Mouse (Mus musculus) stomach, embryonic 16.5 days (tissue): Measurements from ENCODE around the gene Tpcn2. TPM values are rescaled to one million over a fixed set of nuclear protein-coding genes. Genes with fewer than 3 reads are reported as not detected.

Experiments
- ATAC-seq: fragments of 200-750 bp; cut with Nextera tagmentation; 2 replicates; pipeline ENCODE4 v1.8.0; 2017; ENCODE audit warnings: moderate number of reproducible peaks, moderate TSS enrichment; ENCODE audit not compliant: insufficient read depth, low FRiP score
- H3K27ac ChIP-seq: fragments of 300-500 bp; sonication (generic); 2 replicates; pipeline ENCODE4 v1.5.1; 2014; ENCODE audit warnings: low read length
- H3K27me3 ChIP-seq: fragments of 300-500 bp; sonication (generic); 2 replicates; pipeline ENCODE4 v1.6.1; 2014; ENCODE audit warnings: low read length, control low read depth, mixed read lengths; ENCODE audit not compliant: control insufficient read depth, insufficient read depth
- H3K36me3 ChIP-seq: fragments of 300-500 bp; sonication (generic); 2 replicates; pipeline ENCODE4 v1.6.1; 2014; ENCODE audit warnings: low read length; ENCODE audit not compliant: control insufficient read depth, insufficient read depth
- H3K4me1 ChIP-seq: fragments of 300-500 bp; sonication (generic); 2 replicates; pipeline ENCODE4 v1.6.1; 2014; ENCODE audit warnings: low read length, control low read depth, mixed read lengths; ENCODE audit not compliant: control insufficient read depth, insufficient read depth
- H3K4me2 ChIP-seq: fragments of 300-500 bp; sonication (generic); 2 replicates; pipeline ENCODE4 v1.6.1; 2014; ENCODE audit warnings: low read depth, low read length, mixed read lengths
- H3K4me3 ChIP-seq: fragments of 300-500 bp; sonication (generic); replicated peaks from 2 replicates; pipeline ENCODE4 v1.5.1; 2014; ENCODE audit warnings: mild to moderate bottlenecking, low read length
- H3K9ac ChIP-seq: fragments of 300-500 bp; sonication (generic); 2 replicates; pipeline ENCODE4 v1.6.1; 2014; ENCODE audit warnings: low read length
- H3K9me3 ChIP-seq: fragments of 300-500 bp; sonication (generic); replicated peaks from 2 replicates; pipeline ENCODE4 v1.6.1; 2016; ENCODE audit warnings: low read length, control low read depth; ENCODE audit not compliant: control insufficient read depth
- WGBS: fragments of 180-500 bp; shearing (Covaris S2); extraction: QIAGEN DNeasy Blood & Tissue Kit; methylation state at CpG from one replicate; pipeline ENCODE4 v1.1.7; 2014; 5-methylcytosine and 5-hydroxymethylcytosine counted together
- polyA plus RNA-seq: library from polyadenylated mRNA; unstranded; fragments of >200 nt; fragmentation: Nextera tagmentation; extraction: Ambion mirVana; gene quantifications from 2 replicates; pipeline ENCODE4 v1.2.1, GENCODE M21; 2015

Tpcn2 gene
- polyA plus RNA-seq, 1 experiment from 2014 or later: 9.7 TPM

GRCm38 (mm10) chr7:145287410-145287809 lies 3.6 kb upstream of the Tpcn2 start:
- no peak overlapping the region for H3K4me2 ChIP-seq
- no peaks in the 10 kb centered on the region for H3K9me3 ChIP-seq
- H3K27me3 ChIP-seq: no peaks in the 10 kb centered on the region
- H3K9ac ChIP-seq: no peak overlapping the region
- H3K27ac ChIP-seq: no peak overlapping the region
- H3K4me3 ChIP-seq: no peak overlapping the region
- H3K36me3 ChIP-seq: no peaks in the 10 kb centered on the region
- ATAC-seq: no peak
- peaks cover 9% of the 10 kb centered on the region for H3K4me1 ChIP-seq
- WGBS: 56% methylated on average over 6 of the region's 6 CpGs

GRCm38 (mm10) chr7:145285476-145285875 lies 1.7 kb upstream of the Tpcn2 start:
- Histone ChIP-seq H3K4me2 (no peak overlapping the region), H3K9me3 (no peaks in the 10 kb centered on the region), H3K9ac (no peak overlapping the region), H3K4me1 (peaks cover 22% of the 10 kb centered on the region), H3K27ac (no peak overlapping the region), H3K4me3 (no peak overlapping the region), H3K27me3 (no peaks in the 10 kb centered on the region), H3K36me3 (no peaks in the 10 kb centered on the region)
- ATAC-seq: no peak
- 77% methylated on average over 4 of the region's 4 CpGs for WGBS

- no peak overlapping the region; the same call in 1 of the 2 replicates for H3K9ac ChIP-seq
- no peaks in the 10 kb centered on the region for H3K27me3 ChIP-seq
- 29% methylated on average over 3 of the region's 3 CpGs for WGBS
- H3K4me2 ChIP-seq: peak overlapping the region; percentile 68
- H3K9me3 ChIP-seq: no peaks in the 10 kb centered on the region
- H3K27ac ChIP-seq: no peak overlapping the region
- ATAC-seq: 0 out of 2 replicates have a peak, but pooled peaks have one; percentile 5
- peak overlapping the region; percentile 63; the same call in 1 of the 2 replicates for H3K4me3 ChIP-seq
- no peaks in the 10 kb centered on the region for H3K36me3 ChIP-seq
- H3K4me1 ChIP-seq: peaks cover 22% of the 10 kb centered on the region
Observed at GRCm38 (mm10) chr7:145284293-145284692, 482 bp upstream of the Tpcn2 start.

- Histone ChIP-seq H3K4me1 (peaks cover 22% of the 10 kb centered on the region), H3K4me3 (peak overlapping the region; percentile 63)
Observed at GRCm38 (mm10) chr7:145283041-145283440, 770 bp downstream of the Tpcn2 start.

GRCm38 (mm10) chr7:145281396-145281795 lies 2.4 kb downstream of the Tpcn2 start:
- H3K36me3 ChIP-seq: no peaks in the 10 kb centered on the region
- no peak overlapping the region for H3K9ac ChIP-seq
- H3K4me1 ChIP-seq: peaks cover 22% of the 10 kb centered on the region
- no peaks in the 10 kb centered on the region for H3K9me3 ChIP-seq
- H3K27me3 ChIP-seq: no peaks in the 10 kb centered on the region
- 80% methylated on average over 4 of the region's 4 CpGs for WGBS
- H3K4me3 ChIP-seq: no peak overlapping the region
- H3K27ac ChIP-seq: no peak overlapping the region
- ATAC-seq: no peak
- no peak overlapping the region for H3K4me2 ChIP-seq

More at GRCm38 (mm10) chr7:145283041-145283440, 770 bp downstream of the Tpcn2 start:
- H3K27me3 ChIP-seq: no peaks in the 10 kb centered on the region
- no peaks in the 10 kb centered on the region for H3K36me3 ChIP-seq
- ATAC-seq: 0 out of 2 replicates have a peak, but pooled peaks have one; percentile 19
- H3K27ac ChIP-seq: peak overlapping the region; percentile 22; the same call in 1 of the 2 replicates
- WGBS: 46% methylated on average over 4 of the region's 4 CpGs
- H3K9ac ChIP-seq: peak overlapping the region; percentile 68
- no peaks in the 10 kb centered on the region for H3K9me3 ChIP-seq
- H3K4me2 ChIP-seq: peak overlapping the region; percentile 68

GRCm38 (mm10) chr7:145275488-145275887 lies 8.3 kb downstream of the Tpcn2 start:
- Histone ChIP-seq H3K36me3 (peaks cover 14% of the 10 kb centered on the region; the same call in 1 of the 2 replicates), H3K4me1 (no peaks in the 10 kb centered on the region), H3K4me3 (no peak overlapping the region), H3K27ac (no peak overlapping the region), H3K27me3 (no peaks in the 10 kb centered on the region), H3K4me2 (no peak overlapping the region), H3K9ac (no peak overlapping the region), H3K9me3 (no peaks in the 10 kb centered on the region)
- no peak for ATAC-seq
- WGBS: 82% methylated on average over 3 of the region's 3 CpGs

- Histone ChIP-seq H3K4me1 (no peaks in the 10 kb centered on the region), H3K27me3 (no peaks in the 10 kb centered on the region), H3K36me3 (peaks cover 25% of the 10 kb centered on the region; the same call in 1 of the 2 replicates), H3K9me3 (no peaks in the 10 kb centered on the region), H3K4me2 (no peak overlapping the region), H3K4me3 (no peak overlapping the region), H3K27ac (no peak overlapping the region), H3K9ac (no peak overlapping the region)
- ATAC-seq: no peak
- 88% methylated on average over 5 of the region's 5 CpGs for WGBS
Observed at GRCm38 (mm10) chr7:145270955-145271354, 12.9 kb downstream of the Tpcn2 start.

GRCm38 (mm10) chr7:145268890-145269289 lies 14.9 kb downstream of the Tpcn2 start:
- Histone ChIP-seq H3K9me3 (no peaks in the 10 kb centered on the region), H3K27ac (no peak overlapping the region), H3K27me3 (no peaks in the 10 kb centered on the region), H3K4me2 (no peak overlapping the region), H3K4me1 (no peaks in the 10 kb centered on the region), H3K9ac (no peak overlapping the region), H3K4me3 (no peak overlapping the region), H3K36me3 (peaks cover 21% of the 10 kb centered on the region; the same call in 1 of the 2 replicates)
- 69% methylated on average over 7 of the region's 7 CpGs for WGBS
- ATAC-seq: peak; percentile 73

- Histone ChIP-seq H3K4me3 (no peak overlapping the region), H3K9ac (no peak overlapping the region), H3K36me3 (peaks cover 11% of the 10 kb centered on the region; the same call in 1 of the 2 replicates), H3K4me2 (no peak overlapping the region), H3K4me1 (no peaks in the 10 kb centered on the region), H3K27me3 (no peaks in the 10 kb centered on the region), H3K9me3 (no peaks in the 10 kb centered on the region), H3K27ac (no peak overlapping the region)
- ATAC-seq: no peak
- 86% methylated on average over 2 of the region's 2 CpGs for WGBS
Observed at GRCm38 (mm10) chr7:145266011-145266410, 17.8 kb downstream of the Tpcn2 start.
